Comparison of ENCODE assay signal across 17 mouse cellular contexts in genomic region chr4:9132356-9132755, GRCm38 (mm10).
DNase-seq lines count a peak whose midpoint lies in the region; ATAC-seq and TF ChIP-seq lines count a peak whose summit lies in the region.
"Had no signal": no experiment of that assay in that cellular context is flagged by ENCODE, and none has a peak within 500 bp of the region (broad histone marks: within the 10 kb centered on the region; RNA-seq: fewer than 3 reads in every experiment).

No protein-coding gene starts in this region.

- H3K4me1 ChIP-seq in midbrain, embryonic 10.5 days, result peaks cover 26% of the 10 kb centered on the region
- peaks cover 14% of the 10 kb centered on the region for H3K4me1 ChIP-seq in midbrain, embryonic 15.5 days

- WGBS in midbrain, embryonic 10.5 days, result 88% methylated on average over 6 of the region's 6 CpGs
- 86% methylated on average over 6 of the region's 6 CpGs for WGBS in midbrain, embryonic 15.5 days

- no peak overlapping the region for H3K27ac ChIP-seq in layer of hippocampus, adult 2 months
- no peak overlapping the region for H3K27ac ChIP-seq in midbrain, embryonic 10.5 days (replicated peaks)
- H3K27ac ChIP-seq in midbrain, embryonic 15.5 days, result no peak overlapping the region
- H3K27ac ChIP-seq: kidney, embryonic 15.5 days; limb, embryonic 10.5 days; liver, embryonic 13.5 days had no signal

- H3K4me2 ChIP-seq in midbrain, embryonic 15.5 days, result no peak overlapping the region
- H3K4me2 ChIP-seq: heart, embryonic 11.5 days; kidney, embryonic 15.5 days; liver, embryonic 13.5 days had no signal

- no peaks in the 10 kb centered on the region for H3K27me3 ChIP-seq in midbrain, embryonic 10.5 days (ENCODE audit: low read depth, poor library complexity, severe bottlenecking)
- H3K27me3 ChIP-seq in midbrain, embryonic 15.5 days (replicated peaks), result no peaks in the 10 kb centered on the region
- H3K27me3 ChIP-seq: kidney, embryonic 15.5 days; liver, embryonic 13.5 days had no signal

- H3K4me3 ChIP-seq in layer of hippocampus, adult 2 months, result no peak overlapping the region
- no peak overlapping the region for H3K4me3 ChIP-seq in midbrain, embryonic 10.5 days
- H3K4me3 ChIP-seq in midbrain, embryonic 15.5 days, result no peak overlapping the region
- H3K4me3 ChIP-seq: kidney, embryonic 15.5 days; limb, embryonic 10.5 days; liver, embryonic 13.5 days had no signal

- TF ChIP-seq CTCF in layer of hippocampus, adult 2 months (conservative IDR thresholded peaks at IDR 0.05), result no peak

- no peak overlapping the region for H3K9ac ChIP-seq in midbrain, embryonic 15.5 days
- H3K9ac ChIP-seq: kidney, embryonic 15.5 days; liver, embryonic 13.5 days had no signal

- no peaks in the 10 kb centered on the region for H3K36me3 ChIP-seq in midbrain, embryonic 10.5 days
- H3K36me3 ChIP-seq in midbrain, embryonic 15.5 days (replicated peaks), result no peaks in the 10 kb centered on the region
- H3K36me3 ChIP-seq: kidney, embryonic 15.5 days; limb, embryonic 10.5 days; liver, embryonic 13.5 days had no signal

- DNase-seq in cerebellum, adult 9-10 months, result peak; percentile 25
- no peak for DNase-seq in cerebellum, adult 11 months
- peak; percentile 3 to 8 for DNase-seq in layer of hippocampus, postnatal 10 days (ENCODE audit: low spot score in 2 of 2)
- no peak for DNase-seq in layer of hippocampus, adult 2 months (ENCODE audit: low spot score in 2 of 2)
- DNase-seq in midbrain, embryonic 10.5 days (ENCODE audit: low spot score), result peak; percentile 9
- DNase-seq in R1 (ENCODE audit: low read depth, low spot score), result peak; percentile 23
- no peak for DNase-seq in natural killer cell, adult 2 months (ENCODE audit: low spot score in 2 of 2)
- DNase-seq: heart, postnatal 14 days; kidney, postnatal 4 days; liver, embryonic 13.5 days; thymus, adult 2 months had no signal

- H3K9me3 ChIP-seq in midbrain, embryonic 10.5 days (replicated peaks), result no peaks in the 10 kb centered on the region
- H3K9me3 ChIP-seq in midbrain, embryonic 15.5 days, result no peaks in the 10 kb centered on the region
- H3K9me3 ChIP-seq: kidney, embryonic 15.5 days; limb, embryonic 10.5 days; liver, embryonic 13.5 days had no signal

- ATAC-seq in midbrain, embryonic 15.5 days (replicated peaks), result no peak
- ATAC-seq: forebrain, embryonic 16.5 days; intestine, embryonic 16.5 days had no signal

Comparison
In these comparisons a context has a peak if more than half of its experiments do, and no peak if none do; other contexts are left out.
1. DNase-seq: peak in cerebellum, adult 9-10 months (single experiment), layer of hippocampus, postnatal 10 days (2 of 2), midbrain, embryonic 10.5 days (single experiment) and R1 (single experiment); none in cerebellum, adult 11 months (single experiment), layer of hippocampus, adult 2 months (0 of 2) and natural killer cell, adult 2 months (0 of 2).